Mouse (Mus musculus) heart, embryonic 15.5 days (tissue): Measurements from ENCODE around the gene Napepld. TPM values are rescaled to one million over a fixed set of nuclear protein-coding genes. Genes with fewer than 3 reads are reported as not detected.

Experiments
- ATAC-seq: fragments of 200-750 bp; cut with Nextera tagmentation; replicated peaks from 2 replicates; pipeline ENCODE4 v1.8.0; 2017; ENCODE audit warnings: low read depth, moderate TSS enrichment; ENCODE audit not compliant: insufficient number of reproducible peaks, insufficient read depth, low FRiP score
- H3K27ac ChIP-seq: fragments of 300-500 bp; sonication (generic); 2 replicates; pipeline ENCODE4 v1.5.1; 2015; ENCODE audit warnings: mild to moderate bottlenecking, inconsistent platforms
- H3K27me3 ChIP-seq: fragments of 300-500 bp; sonication (generic); 2 replicates; pipeline ENCODE4 v1.6.1; 2015; ENCODE audit warnings: inconsistent platforms
- H3K36me3 ChIP-seq: fragments of 300-500 bp; sonication (generic); 2 replicates; pipeline ENCODE4 v1.6.1; 2015; ENCODE audit warnings: mild to moderate bottlenecking, inconsistent platforms
- H3K4me1 ChIP-seq: fragments of 300-500 bp; sonication (generic); replicated peaks from 2 replicates; pipeline ENCODE4 v1.6.1; 2015; ENCODE audit warnings: inconsistent platforms
- H3K4me2 ChIP-seq: fragments of 300-500 bp; sonication (generic); 2 replicates; pipeline ENCODE4 v1.6.1; 2015; ENCODE audit warnings: inconsistent platforms, mild to moderate bottlenecking, moderate library complexity
- H3K4me3 ChIP-seq: fragments of 300-500 bp; sonication (generic); 2 replicates; pipeline ENCODE4 v1.5.1; 2015; ENCODE audit warnings: mild to moderate bottlenecking, inconsistent platforms
- H3K9ac ChIP-seq: fragments of 300-500 bp; sonication (generic); 2 replicates; pipeline ENCODE4 v1.6.1; 2015; ENCODE audit warnings: mild to moderate bottlenecking, inconsistent platforms
- H3K9me3 ChIP-seq: fragments of 300-500 bp; sonication (generic); replicated peaks from 2 replicates; pipeline ENCODE4 v1.6.1; 2016; ENCODE audit warnings: inconsistent platforms
- whole genome bisulfite sequencing: fragments of 180-500 bp; shearing (Covaris S2); methylation state at CpG from one replicate; pipeline ENCODE4 v1.1.7; 2015; ENCODE audit warnings: mixed read lengths; 5-methylcytosine and 5-hydroxymethylcytosine counted together
- polyA plus RNA-seq: library from polyadenylated mRNA; unstranded; fragments of >200 nt; fragmentation: Nextera tagmentation; extraction: Ambion mirVana; gene quantifications from 2 replicates; pipeline ENCODE4 v1.2.1, GENCODE M21; 2015

Napepld gene
- 5.6 and 5.7 TPM in 2 replicates for polyA plus RNA-seq

- Histone ChIP-seq H3K4me3 (peak within 1 kb of the TSS; percentile 77), H3K4me1 (peaks cover 12% of the 10 kb centered on the region), H3K36me3 (no peaks in the 10 kb centered on the region), H3K27me3 (no peaks in the 10 kb centered on the region), H3K9ac (peak within 1 kb of the TSS; percentile 90), H3K27ac (peak within 1 kb of the TSS; percentile 99), H3K9me3 (no peaks in the 10 kb centered on the region), H3K4me2 (peak within 1 kb of the TSS; percentile 83)
- WGBS, result 1% methylated on average over 45 of the region's 59 CpGs
- peak; percentile 99 for ATAC-seq
These were observed at the start of gene Napepld for GRCm38 (mm10) chr5:21701351-21702008. Gene Napepld, minus strand, starts transcription at chr5:21701396.

- H3K27ac ChIP-seq, result no peak overlapping the region
- 98% methylated on average over 7 of the region's 8 CpGs for WGBS
- H3K36me3 ChIP-seq, result peaks cover 90% of the 10 kb centered on the region
- H3K9me3 ChIP-seq, result no peaks in the 10 kb centered on the region
- H3K27me3 ChIP-seq, result no peaks in the 10 kb centered on the region
- H3K4me3 ChIP-seq, result no peak overlapping the region
- no peaks in the 10 kb centered on the region for H3K4me1 ChIP-seq
- no peak overlapping the region for H3K9ac ChIP-seq
- no peak for ATAC-seq
- no peak overlapping the region for H3K4me2 ChIP-seq
These were observed 44.8 kb upstream of the Napepld start for GRCm38 (mm10) chr5:21745966-21746365.

- H3K4me2 ChIP-seq, result no peak overlapping the region
- no peaks in the 10 kb centered on the region for H3K27me3 ChIP-seq
- H3K4me3 ChIP-seq, result no peak overlapping the region
- H3K4me1 ChIP-seq, result no peaks in the 10 kb centered on the region
- no peak for ATAC-seq
- no peak overlapping the region for H3K9ac ChIP-seq
- H3K9me3 ChIP-seq, result no peaks in the 10 kb centered on the region
- peaks cover 90% of the 10 kb centered on the region for H3K36me3 ChIP-seq
- H3K27ac ChIP-seq, result no peak overlapping the region
These were observed 43.5 kb upstream of the Napepld start for GRCm38 (mm10) chr5:21744651-21745050.

- Histone ChIP-seq H3K9me3 (no peaks in the 10 kb centered on the region), H3K4me3 (no peak overlapping the region), H3K4me2 (no peak overlapping the region), H3K27ac (no peak overlapping the region), H3K4me1 (peaks cover under 1% of the 10 kb centered on the region; the same call in 1 of the 2 replicates), H3K27me3 (no peaks in the 10 kb centered on the region), H3K9ac (no peak overlapping the region), H3K36me3 (peaks cover 87% of the 10 kb centered on the region)
- WGBS, result 94% methylated on average over 10 of the region's 10 CpGs
- ATAC-seq, result no peak
These were observed 42.4 kb upstream of the Napepld start for GRCm38 (mm10) chr5:21743606-21744005.

- WGBS, result 85% methylated on average over 13 of the region's 13 CpGs
- Histone ChIP-seq H3K9me3 (no peaks in the 10 kb centered on the region), H3K4me1 (peaks cover 14% of the 10 kb centered on the region), H3K4me3 (no peak overlapping the region), H3K27ac (no peak overlapping the region), H3K36me3 (peaks cover 53% of the 10 kb centered on the region), H3K27me3 (no peaks in the 10 kb centered on the region), H3K4me2 (no peak overlapping the region), H3K9ac (no peak overlapping the region)
- no peak for ATAC-seq
These were observed 38.7 kb upstream of the Napepld start for GRCm38 (mm10) chr5:21739881-21740280.

- 80% methylated on average over 11 of the region's 11 CpGs for WGBS
- no peak overlapping the region for H3K4me2 ChIP-seq
- H3K4me3 ChIP-seq, result no peak overlapping the region
- H3K9ac ChIP-seq, result no peak overlapping the region
- no peak for ATAC-seq
- H3K9me3 ChIP-seq, result no peaks in the 10 kb centered on the region
- peaks cover 47% of the 10 kb centered on the region for H3K36me3 ChIP-seq
- H3K4me1 ChIP-seq, result peaks cover 14% of the 10 kb centered on the region
- H3K27ac ChIP-seq, result no peak overlapping the region
- no peaks in the 10 kb centered on the region for H3K27me3 ChIP-seq
These were observed 37.9 kb upstream of the Napepld start for GRCm38 (mm10) chr5:21739120-21739519.

- no peak for ATAC-seq
- peaks cover 14% of the 10 kb centered on the region for H3K4me1 ChIP-seq
- H3K9ac ChIP-seq, result peak overlapping the region; percentile 88
- no peaks in the 10 kb centered on the region for H3K27me3 ChIP-seq
- peaks cover 32% of the 10 kb centered on the region for H3K36me3 ChIP-seq
- H3K4me3 ChIP-seq, result peak overlapping the region; percentile 88
- H3K27ac ChIP-seq, result no peak overlapping the region
- H3K9me3 ChIP-seq, result no peaks in the 10 kb centered on the region
- H3K4me2 ChIP-seq, result peak overlapping the region; percentile 68
- 21% methylated on average over 10 of the region's 10 CpGs for WGBS
These were observed 36.4 kb upstream of the Napepld start for GRCm38 (mm10) chr5:21737620-21738019.

- Histone ChIP-seq H3K27me3 (no peaks in the 10 kb centered on the region), H3K9ac (peak within 1 kb of the TSS; percentile 88), H3K4me1 (peaks cover 14% of the 10 kb centered on the region), H3K36me3 (peaks cover 28% of the 10 kb centered on the region), H3K9me3 (no peaks in the 10 kb centered on the region), H3K27ac (peak within 1 kb of the TSS; percentile 73), H3K4me2 (peak within 1 kb of the TSS; percentile 68), H3K4me3 (peak within 1 kb of the TSS; percentile 88)
- peak; percentile 78 for ATAC-seq
- WGBS, result under 1% methylated on average over 42 of the region's 42 CpGs
These were observed 35.9 kb upstream of the Napepld start, which contains the start of gene Pmpcb for GRCm38 (mm10) chr5:21736956-21737585. Gene Pmpcb, plus strand, starts transcription at chr5:21737141.

- H3K4me3 ChIP-seq, result no peak overlapping the region
- no peak overlapping the region for H3K27ac ChIP-seq
- H3K4me2 ChIP-seq, result no peak overlapping the region
- no peaks in the 10 kb centered on the region for H3K9me3 ChIP-seq
- no peak overlapping the region for H3K9ac ChIP-seq
- peaks cover 14% of the 10 kb centered on the region for H3K4me1 ChIP-seq
- no peak for ATAC-seq
- peaks cover 18% of the 10 kb centered on the region for H3K36me3 ChIP-seq
- WGBS, result 78% methylated on average over 11 of the region's 11 CpGs
- H3K27me3 ChIP-seq, result no peaks in the 10 kb centered on the region
These were observed 34.9 kb upstream of the Napepld start for GRCm38 (mm10) chr5:21736046-21736445.

GRCm38 (mm10) chr5:21735584-21735983 is 34.4 kb upstream of the Napepld start:
- peak overlapping the region; percentile 42 for H3K4me2 ChIP-seq
- H3K36me3 ChIP-seq, result peaks cover 16% of the 10 kb centered on the region
- peaks cover 14% of the 10 kb centered on the region for H3K4me1 ChIP-seq
- H3K9me3 ChIP-seq, result no peaks in the 10 kb centered on the region
- H3K9ac ChIP-seq, result peak overlapping the region; percentile 39; the same call in 1 of the 2 replicates
- peak overlapping the region; percentile 36 for H3K4me3 ChIP-seq
- no peak for ATAC-seq
- H3K27me3 ChIP-seq, result no peaks in the 10 kb centered on the region
- WGBS, result 19% methylated on average over 10 of the region's 10 CpGs
- no peak overlapping the region for H3K27ac ChIP-seq

GRCm38 (mm10) chr5:21735100-21735499 is 33.9 kb upstream of the Napepld start:
- 0 out of 2 replicates have a peak overlapping the region, but pooled peaks have one; percentile 39 for H3K9ac ChIP-seq

More at GRCm38 (mm10) chr5:21735100-21735499, 33.9 kb upstream of the Napepld start:
- Histone ChIP-seq H3K36me3 (peaks cover 11% of the 10 kb centered on the region), H3K9me3 (no peaks in the 10 kb centered on the region), H3K27me3 (no peaks in the 10 kb centered on the region), H3K4me3 (peak overlapping the region; percentile 36), H3K4me2 (peak overlapping the region; percentile 42), H3K4me1 (peaks cover 14% of the 10 kb centered on the region), H3K27ac (no peak overlapping the region)
- WGBS, result 82% methylated on average over 20 of the region's 20 CpGs
- no peak for ATAC-seq
